Mouse (Mus musculus): ENCODE measurements around the gene Nfe2l1.

The Nfe2l1 gene

GRCm38 (mm10) chr11:96776968-96777962 lies 52.5 kb downstream of the Nfe2l1 start, which contains the start of gene Snx11:
Gene Snx11, minus strand, starts transcription at chr11:96777559.
- DNase-seq: peak; percentile 100

GRCm38 (mm10) chr11:96776068-96776467 lies 53.7 kb downstream of the Nfe2l1 start:
- no peak for DNase-seq

GRCm38 (mm10) chr11:96775665-96776064 lies 54.1 kb downstream of the Nfe2l1 start:
- no peak for DNase-seq

DNA sequence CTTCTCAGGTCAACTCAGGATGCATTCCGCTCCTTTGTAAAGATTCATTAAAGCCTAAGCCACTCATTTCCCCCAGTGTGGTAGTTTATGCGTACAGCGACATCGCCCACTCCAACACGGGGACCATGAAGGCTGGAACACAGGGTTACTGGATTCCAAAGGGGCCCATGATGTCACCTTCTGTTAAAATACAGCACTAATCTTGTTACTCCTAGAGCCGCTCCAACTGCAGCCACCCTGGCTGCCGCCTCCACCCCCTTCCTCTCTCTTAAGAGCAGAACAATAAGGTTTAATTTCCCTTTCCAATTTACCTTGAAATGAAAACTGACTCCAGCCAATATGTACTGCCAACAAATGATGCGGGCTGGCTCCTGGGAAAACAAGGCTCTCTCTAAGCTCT lies 54.7 kb downstream of the Nfe2l1 start:
- DNase-seq: no peak

DNA sequence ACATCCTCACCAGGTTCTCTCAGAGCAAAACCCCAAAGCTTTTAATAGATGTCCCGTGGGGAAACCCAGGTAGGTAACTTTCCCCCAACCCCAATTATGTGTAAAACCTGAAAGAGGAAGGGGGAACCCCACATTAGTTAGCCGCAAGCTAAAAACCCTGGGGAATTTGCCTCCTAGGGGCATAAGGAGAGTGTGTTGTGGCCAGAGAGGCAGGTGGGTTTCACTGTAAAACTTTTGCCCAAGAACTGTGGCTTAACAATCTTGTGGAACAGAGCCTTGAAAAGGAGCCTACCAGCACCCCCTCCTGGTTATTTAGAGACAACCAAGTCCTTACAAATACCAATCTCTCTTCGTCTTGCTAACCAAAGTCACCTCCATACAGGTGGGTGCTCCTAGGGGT lies 55.2 kb downstream of the Nfe2l1 start:
- DNase-seq: no peak

DNA sequence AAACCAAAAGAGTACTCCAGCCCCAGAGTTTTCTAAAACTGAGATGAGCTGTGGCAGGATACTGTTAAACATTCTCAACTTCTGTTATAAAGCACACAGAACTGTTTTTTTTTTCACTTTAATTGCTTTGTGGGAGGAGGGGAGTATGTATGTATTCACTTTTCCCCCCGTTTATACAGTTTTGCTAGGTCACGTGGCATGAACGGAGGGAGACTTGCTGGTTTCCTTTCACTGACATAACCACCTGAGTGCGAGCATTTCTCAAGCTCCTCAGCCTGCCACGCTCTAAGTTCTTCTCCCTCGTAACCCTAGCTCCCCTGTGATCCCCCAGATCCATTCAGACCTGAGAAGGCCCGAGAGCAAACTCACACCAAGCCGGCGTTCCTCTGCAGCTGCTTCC lies 57.4 kb downstream of the Nfe2l1 start:
- DNase-seq: no peak

GRCm38 (mm10) chr11:96771274-96771975 lies 58.3 kb downstream of the Nfe2l1 start:
- DNase-seq: no peak

GRCm38 (mm10) chr11:96768240-96768639 lies 61.5 kb downstream of the Nfe2l1 start:
- DNase-seq: no peak
